Mouse (Mus musculus) WW6 (cell line): ENCODE data around the gene Lmna.

ENCODE experiments used
- DNase-seq: peaks from one replicate; pipeline ENCODE4 v3.0.0-alpha.2; 2013; ENCODE audit warnings: low read depth, low spot score

Lmna gene

GRCm38 (mm10) chr3:88539397-88539796 is 29.6 kb upstream of the Lmna start:
- no peak for DNase-seq

GRCm38 (mm10) chr3:88538271-88539145 is 28.8 kb upstream of the Lmna start:
- DNase-seq = no peak

GRCm38 (mm10) chr3:88537146-88537545 is 27.4 kb upstream of the Lmna start:
- no peak for DNase-seq

GRCm38 (mm10) chr3:88536103-88536930 is 26.6 kb upstream of the Lmna start:
- DNase-seq = no peak

- no peak for DNase-seq
These were observed 25.8 kb upstream of the Lmna start for GRCm38 (mm10) chr3:88535527-88535926.

GRCm38 (mm10) chr3:88535005-88535404 is 25.2 kb upstream of the Lmna start:
- DNase-seq = no peak

GRCm38 (mm10) chr3:88533706-88534105 is 23.9 kb upstream of the Lmna start:
- DNase-seq = no peak

- no peak for DNase-seq
These were observed 23.1 kb upstream of the Lmna start for GRCm38 (mm10) chr3:88532689-88533511.

GRCm38 (mm10) chr3:88532299-88532674 is 22.5 kb upstream of the Lmna start, which contains the start of gene Mex3a:
Gene Mex3a (plus strand): TSS chr3:88532395.
- DNase-seq = no peak

- peak; percentile 73 for DNase-seq
These were observed 21.9 kb upstream of the Lmna start for GRCm38 (mm10) chr3:88531348-88532298.

GRCm38 (mm10) chr3:88530082-88530864 is 20.5 kb upstream of the Lmna start:
- peak; percentile 62 for DNase-seq

GRCm38 (mm10) chr3:88529204-88530000 is 19.6 kb upstream of the Lmna start:
- no peak for DNase-seq

GRCm38 (mm10) chr3:88528646-88529045 is 18.9 kb upstream of the Lmna start:
- no peak for DNase-seq

GRCm38 (mm10) chr3:88527565-88527964 is 17.8 kb upstream of the Lmna start:
- DNase-seq = no peak

GRCm38 (mm10) chr3:88526157-88527131 is 16.7 kb upstream of the Lmna start:
- peak; percentile 65 for DNase-seq

GRCm38 (mm10) chr3:88525021-88525420 is 15.3 kb upstream of the Lmna start:
- DNase-seq = no peak

- DNase-seq = no peak
These were observed 13.3 kb upstream of the Lmna start for GRCm38 (mm10) chr3:88523027-88523426.
